Comparison of ENCODE assay signal across 26 mouse cellular contexts in genomic region chr2:25078967-25079366, GRCm38 (mm10). TPM values are rescaled to one million over a fixed set of nuclear protein-coding genes. Genes with fewer than 3 reads are reported as not detected.
DNase-seq lines count a peak whose midpoint lies in the region; ATAC-seq lines count a peak whose summit lies in the region.
"Had no signal": no experiment of that assay in that cellular context is flagged by ENCODE, and none has a peak within 500 bp of the region (broad histone marks: within the 10 kb centered on the region; RNA-seq: fewer than 3 reads in every experiment).

No protein-coding gene starts in this region.

- no peak overlapping the region for H3K4me2 ChIP-seq in kidney, embryonic 15.5 days
- no peak overlapping the region for H3K4me2 ChIP-seq in hindbrain, embryonic 16.5 days (ENCODE audit: low read length)
- H3K4me2 ChIP-seq: embryonic facial prominence, embryonic 12.5 days; forebrain, embryonic 15.5 days; heart, embryonic 15.5 days; midbrain, embryonic 12.5 days; neural tube, embryonic 13.5 days had no signal

- H3K27ac ChIP-seq in kidney, embryonic 15.5 days: peak overlapping the region; percentile 64; the same call in 1 of the 2 replicates
- no peak overlapping the region for H3K27ac ChIP-seq in hindbrain, embryonic 16.5 days (ENCODE audit: low read depth, low read length)
- H3K27ac ChIP-seq: embryonic facial prominence, embryonic 12.5 days; forebrain, embryonic 15.5 days; heart, embryonic 15.5 days; hindbrain, postnatal 0 days; liver, embryonic 14.5 days; midbrain, embryonic 12.5 days; neural tube, embryonic 13.5 days had no signal

- 0 out of 2 replicates have a peak, but pooled peaks have one; percentile 38 for ATAC-seq in kidney, embryonic 15.5 days (replicated peaks; ENCODE audit: low FRiP score)
- ATAC-seq in hindbrain, embryonic 16.5 days: no peak
- ATAC-seq: forebrain, embryonic 15.5 days; hindbrain, postnatal 0 days had no signal

- H3K9ac ChIP-seq in kidney, embryonic 15.5 days: no peak overlapping the region
- H3K9ac ChIP-seq in hindbrain, embryonic 16.5 days (ENCODE audit: low read depth, low read length): no peak overlapping the region
- H3K9ac ChIP-seq: embryonic facial prominence, embryonic 12.5 days; forebrain, embryonic 15.5 days; heart, embryonic 15.5 days; liver, embryonic 14.5 days; midbrain, embryonic 12.5 days; neural tube, embryonic 13.5 days had no signal

- peaks cover 12% of the 10 kb centered on the region; the same call in 1 of the 2 replicates for H3K4me1 ChIP-seq in kidney, embryonic 15.5 days
- no peaks in the 10 kb centered on the region for H3K4me1 ChIP-seq in hindbrain, embryonic 16.5 days (ENCODE audit: control insufficient read depth, insufficient read depth, low read depth, low read length)
- H3K4me1 ChIP-seq: embryonic facial prominence, embryonic 12.5 days; forebrain, embryonic 15.5 days; heart, embryonic 15.5 days; midbrain, embryonic 12.5 days; neural tube, embryonic 13.5 days had no signal

- DNase-seq in lung, postnatal 36 days: peak; percentile 26
- no peak for DNase-seq in lung, adult 18-20 months
- DNase-seq in kidney, postnatal 4 days: peak; percentile 44 to 69
- no peak for DNase-seq in adrenal gland, adult 18-20 months (ENCODE audit: low spot score in 2 of 2)
- no peak for DNase-seq in cerebellum, postnatal 4 days (ENCODE audit: low spot score in 2 of 2)
- DNase-seq: adrenal gland, adult 2 months; cerebellum, adult 9-10 months; gastrocnemius, postnatal 25 days; left cerebral cortex, postnatal 4 days; right cerebral cortex, adult 18-20 months; thymus, postnatal 25 days had no signal

- H3K9me3 ChIP-seq in kidney, embryonic 15.5 days (replicated peaks): no peaks in the 10 kb centered on the region
- H3K9me3 ChIP-seq in hindbrain, embryonic 16.5 days (ENCODE audit: control insufficient read depth, low read length): no peaks in the 10 kb centered on the region
- H3K9me3 ChIP-seq: embryonic facial prominence, embryonic 12.5 days; forebrain, embryonic 15.5 days; heart, embryonic 15.5 days; midbrain, embryonic 12.5 days; neural tube, embryonic 13.5 days had no signal

- 75% methylated on average over 1 of the region's 1 CpGs for WGBS in kidney, embryonic 15.5 days
- WGBS in hindbrain, embryonic 16.5 days: 69% methylated on average over 1 of the region's 1 CpGs

- H3K27me3 ChIP-seq in kidney, embryonic 15.5 days: no peaks in the 10 kb centered on the region
- H3K27me3 ChIP-seq in hindbrain, embryonic 16.5 days (replicated peaks; ENCODE audit: control insufficient read depth, insufficient read depth, low read length): no peaks in the 10 kb centered on the region
- H3K27me3 ChIP-seq: embryonic facial prominence, embryonic 12.5 days; forebrain, embryonic 15.5 days; neural tube, embryonic 13.5 days had no signal

- H3K36me3 ChIP-seq in kidney, embryonic 15.5 days: no peaks in the 10 kb centered on the region
- H3K36me3 ChIP-seq in hindbrain, embryonic 16.5 days (ENCODE audit: control insufficient read depth, insufficient read depth, low read length): no peaks in the 10 kb centered on the region
- H3K36me3 ChIP-seq: embryonic facial prominence, embryonic 12.5 days; forebrain, embryonic 15.5 days; heart, embryonic 15.5 days; midbrain, embryonic 12.5 days; neural tube, embryonic 13.5 days had no signal

- H3K4me3 ChIP-seq in kidney, embryonic 15.5 days (replicated peaks): no peak overlapping the region
- H3K4me3 ChIP-seq in hindbrain, embryonic 16.5 days (ENCODE audit: low read length): no peak overlapping the region
- H3K4me3 ChIP-seq: embryonic facial prominence, embryonic 12.5 days; erythroblast, embryonic 14.5 days; forebrain, embryonic 15.5 days; heart, embryonic 15.5 days; midbrain, embryonic 12.5 days; neural tube, embryonic 13.5 days had no signal

RNA-seq across cellular contexts. Expression of gene Entpd8, which starts 1.1 kb away (rescaled TPM):
- 5.0 and 5.3 TPM in 2 replicates for polyA plus RNA-seq in kidney, embryonic 15.5 days (2015; fragmentation: Nextera tagmentation; extraction: Ambion mirVana)
- polyA plus RNA-seq in hindbrain, embryonic 16.5 days (2015; fragmentation: Nextera tagmentation; extraction: Ambion mirVana): not detected in 2 replicates
- total RNA-seq in adrenal gland, adult 18-20 months (2021): not detected
- total RNA-seq: gastrocnemius, postnatal 25 days; heart, adult 8-10 months; hematopoietic stem cell, adult 5-6 weeks; hindbrain, postnatal 0 days; layer of hippocampus, adult 18-20 months; left cerebral cortex, postnatal 4 days had no signal
- polyA plus RNA-seq: C2C12; cortical plate, adult 2 months; embryonic facial prominence, embryonic 12.5 days; forebrain, embryonic 15.5 days; heart, embryonic 15.5 days; hindbrain, postnatal 0 days; midbrain, embryonic 12.5 days; neural tube, embryonic 13.5 days had no signal

RNA-seq across cellular contexts. Expression of gene Noxa1, which starts 16.0 kb away (rescaled TPM):
- polyA plus RNA-seq in kidney, embryonic 15.5 days (2015; fragmentation: Nextera tagmentation; extraction: Ambion mirVana): 0.77 and 1.1 TPM in 2 replicates
- not detected in 2 replicates for polyA plus RNA-seq in hindbrain, embryonic 16.5 days (2015; fragmentation: Nextera tagmentation; extraction: Ambion mirVana)
- total RNA-seq in adrenal gland, adult 18-20 months (2021): not detected
- total RNA-seq: adrenal gland, adult 2 months; gastrocnemius, postnatal 25 days; heart, adult 8-10 months; hematopoietic stem cell, adult 5-6 weeks; hindbrain, postnatal 0 days; layer of hippocampus, adult 18-20 months; left cerebral cortex, postnatal 4 days had no signal
- polyA plus RNA-seq: adrenal gland, adult 2 months; C2C12; cortical plate, adult 2 months; embryonic facial prominence, embryonic 12.5 days; forebrain, embryonic 15.5 days; hindbrain, postnatal 0 days; midbrain, embryonic 12.5 days; neural tube, embryonic 13.5 days had no signal

RNA-seq across cellular contexts. Expression of gene Nsmf, which starts 24.8 kb away (rescaled TPM):
- 76.5 and 91.4 TPM in 2 replicates for polyA plus RNA-seq in kidney, embryonic 15.5 days (2015; fragmentation: Nextera tagmentation; extraction: Ambion mirVana)
- 173 and 174 TPM in 2 replicates for polyA plus RNA-seq in hindbrain, embryonic 16.5 days (2015; fragmentation: Nextera tagmentation; extraction: Ambion mirVana)
- 10 to 100 TPM; 43.4 to 55.4 TPM for total RNA-seq in adrenal gland, adult 18-20 months (2021)

Comparison
In these comparisons a context has a peak if more than half of its experiments do, and no peak if none do; other contexts are left out.
1. DNase-seq: peak in lung, postnatal 36 days (single experiment) and kidney, postnatal 4 days (2 of 2); none in lung, adult 18-20 months (0 of 2), adrenal gland, adult 18-20 months (0 of 2) and cerebellum, postnatal 4 days (0 of 2).